Mouse (Mus musculus) liver, adult 2 months (tissue): ENCODE data around the gene Cyb5r1. TPM values are rescaled to one million over a fixed set of nuclear protein-coding genes. Genes with fewer than 3 reads are reported as not detected.

ENCODE experiments used
- DNase-seq: peaks from one replicate; pipeline ENCODE4 v3.0.0-alpha.2; 2011; ENCODE audit warnings: low read depth, low spot score; ENCODE audit errors: extremely low read depth
- H3K27ac ChIP-seq: fragments of 200-500 bp; replicated peaks from 2 replicates; pipeline ENCODE4 v1.5.1; 2012; ENCODE audit warnings: low read depth, mild to moderate bottlenecking, control low read depth, inconsistent platforms, low read length; ENCODE audit not compliant: insufficient read depth
- H3K27me3 ChIP-seq: fragments of 200-500 bp; 2 replicates; pipeline ENCODE4 v1.6.1; 2012; ENCODE audit warnings: mild to moderate bottlenecking, moderate library complexity, low read length, inconsistent platforms; ENCODE audit not compliant: control insufficient read depth, insufficient read depth
- H3K36me3 ChIP-seq: fragments of 200-500 bp; 2 replicates; pipeline ENCODE4 v1.6.1; 2012; ENCODE audit warnings: low read length, inconsistent platforms; ENCODE audit not compliant: control insufficient read depth, insufficient read depth
- H3K4me1 ChIP-seq: fragments of 200-500 bp; 2 replicates; pipeline ENCODE4 v1.6.1; 2011; ENCODE audit warnings: low read length; ENCODE audit not compliant: control insufficient read depth, insufficient read depth
- H3K4me3 ChIP-seq: fragments of 200-500 bp; 2 replicates; pipeline ENCODE4 v1.5.1; 2011; ENCODE audit warnings: low read depth, mild to moderate bottlenecking, control low read depth, low read length, moderate library complexity; ENCODE audit not compliant: insufficient read depth
- H3K79me2 ChIP-seq: fragments of 200-500 bp; 2 replicates; pipeline ENCODE4 v1.6.1; 2012; ENCODE audit warnings: inconsistent platforms, mild to moderate bottlenecking, low read length, moderate library complexity; ENCODE audit not compliant: control insufficient read depth, insufficient read depth
- H3K9ac ChIP-seq: fragments of 200-500 bp; 2 replicates; pipeline ENCODE4 v1.6.1; 2012; ENCODE audit warnings: low read depth, mild to moderate bottlenecking, control low read depth, inconsistent platforms, low read length
- CTCF ChIP-seq: fragments of 200-500 bp; IDR thresholded peaks from 2 replicates; pipeline ENCODE4 v1.5.1; 2011; ENCODE audit warnings: low read depth, low read length, control low read depth
- POLR2A ChIP-seq: fragments of 200-500 bp; IDR thresholded peaks from 2 replicates; pipeline ENCODE4 v1.6.1; 2011; ENCODE audit warnings: low read length, control low read depth; ENCODE audit not compliant: insufficient read depth; ENCODE audit errors: extremely low read depth
- WGBS: fragments of 180-500 bp; shearing (Covaris S2); methylation state at CpG from one replicate; pipeline ENCODE4 v1.1.7; 2018; 5-methylcytosine and 5-hydroxymethylcytosine counted together
- polyA plus RNA-seq: library from polyadenylated mRNA; depleted of rRNA; stranded (reverse); fragments of >200 nt; gene quantifications from 2 replicates; pipeline ENCODE4 v1.2.3, GENCODE M21; 2012
- total RNA-seq: library from RNA; depleted of rRNA; stranded (reverse); fragments of >200 nt; gene quantifications from 2 replicates; pipeline ENCODE4 v1.2.3, GENCODE M21; 2014

Cyb5r1 gene
- total and polyA plus RNA-seq, 2 experiments = 4.7 to 16.3 TPM

DNA sequence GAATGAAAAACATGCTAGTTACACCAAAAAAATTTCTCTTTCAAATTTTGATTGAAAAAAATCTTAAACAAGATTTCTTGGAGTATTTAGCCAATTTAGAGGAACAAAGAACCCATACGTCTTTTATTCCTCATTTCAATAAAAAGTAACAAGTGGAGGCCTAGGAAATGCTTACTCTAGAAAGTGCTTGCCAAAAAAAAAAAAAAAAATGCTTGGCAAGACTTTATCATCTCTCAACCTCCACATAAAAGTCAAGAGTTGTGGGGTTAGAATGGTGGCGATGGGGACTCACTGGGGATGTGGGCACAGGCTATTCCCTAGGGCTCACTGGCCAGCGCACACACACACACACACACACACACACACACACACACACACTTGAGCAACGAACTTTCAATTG is 42.2 kb upstream of the Cyb5r1 start:
- DNase-seq = no peak
- H3K27me3 ChIP-seq = no peaks in the 10 kb centered on the region
- H3K79me2 ChIP-seq = peaks cover 8% of the 10 kb centered on the region; the same call in 1 of the 2 replicates
- peaks cover 8% of the 10 kb centered on the region for H3K4me1 ChIP-seq
- peaks cover 13% of the 10 kb centered on the region for H3K36me3 ChIP-seq
- H3K27ac ChIP-seq = no peak overlapping the region
- no peak overlapping the region for H3K9ac ChIP-seq
- 82% methylated on average over 4 of the region's 4 CpGs for WGBS
- no peak for TF ChIP-seq POLR2A
- TF ChIP-seq CTCF = no peak
- H3K4me3 ChIP-seq = no peak overlapping the region

DNA sequence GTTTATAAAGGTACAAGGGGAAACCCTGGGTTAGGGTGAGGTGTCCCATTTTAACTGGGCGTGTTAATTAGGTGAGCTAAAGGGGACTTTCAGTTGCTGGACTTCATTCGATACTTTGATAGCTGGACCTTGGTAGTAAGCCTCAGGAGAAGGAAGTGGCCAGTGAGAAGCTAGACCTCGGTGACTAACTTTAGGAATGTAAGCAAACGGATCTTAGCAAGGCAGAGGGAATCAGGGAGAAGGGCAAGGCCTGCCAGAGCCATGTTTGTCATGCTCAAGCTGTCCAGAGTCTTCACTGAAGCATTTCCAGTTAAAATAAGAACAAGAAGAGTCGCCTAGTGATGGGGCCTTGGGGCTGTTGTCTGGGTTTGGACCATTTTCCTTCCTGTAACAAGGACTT is 39.9 kb upstream of the Cyb5r1 start:
- no peaks in the 10 kb centered on the region for H3K36me3 ChIP-seq
- TF ChIP-seq CTCF = no peak
- no peak for TF ChIP-seq POLR2A
- no peaks in the 10 kb centered on the region for H3K79me2 ChIP-seq
- no peaks in the 10 kb centered on the region for H3K27me3 ChIP-seq
- WGBS = 76% methylated on average over 5 of the region's 5 CpGs
- H3K9ac ChIP-seq = no peak overlapping the region
- no peak overlapping the region for H3K4me3 ChIP-seq
- DNase-seq = no peak
- no peak overlapping the region for H3K27ac ChIP-seq
- peaks cover 2% of the 10 kb centered on the region; the same call in 1 of the 2 replicates for H3K4me1 ChIP-seq

DNA sequence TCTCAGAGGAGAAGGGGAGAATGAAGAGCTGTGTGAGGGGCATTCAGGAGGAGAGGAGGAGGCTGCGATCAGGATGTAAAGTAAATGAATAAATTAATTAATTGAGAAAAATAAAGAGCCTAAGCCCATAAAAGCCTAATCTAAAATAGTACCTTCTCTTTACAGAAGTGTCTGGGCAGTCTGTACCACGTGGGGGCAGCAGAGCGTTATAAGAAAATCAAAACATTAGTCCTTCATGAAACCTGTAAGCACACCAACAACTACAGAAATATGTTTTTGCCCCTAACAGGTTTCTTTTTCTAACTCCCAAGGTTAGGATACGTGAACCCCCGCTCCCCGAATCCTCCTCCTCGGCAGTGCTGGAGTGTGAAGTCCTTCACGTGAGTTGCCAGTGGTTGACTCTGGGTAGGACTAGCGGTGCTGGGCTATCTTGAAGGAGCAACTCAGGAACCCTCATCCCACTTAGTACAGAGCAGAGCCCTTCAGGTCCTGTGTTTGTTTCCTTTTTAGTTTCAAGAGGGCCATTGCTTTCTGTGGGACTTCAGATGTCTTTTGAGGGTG is 36.5 kb upstream of the Cyb5r1 start:
- H3K36me3 ChIP-seq = no peaks in the 10 kb centered on the region
- no peak overlapping the region for H3K4me3 ChIP-seq
- no peaks in the 10 kb centered on the region for H3K79me2 ChIP-seq
- H3K27ac ChIP-seq = no peak overlapping the region
- H3K9ac ChIP-seq = no peak overlapping the region
- H3K4me1 ChIP-seq = no peaks in the 10 kb centered on the region
- no peaks in the 10 kb centered on the region for H3K27me3 ChIP-seq
- DNase-seq = peak; percentile 47
- WGBS = 56% methylated on average over 9 of the region's 9 CpGs
- TF ChIP-seq CTCF (peak; percentile 38), POLR2A (no peak)

DNA sequence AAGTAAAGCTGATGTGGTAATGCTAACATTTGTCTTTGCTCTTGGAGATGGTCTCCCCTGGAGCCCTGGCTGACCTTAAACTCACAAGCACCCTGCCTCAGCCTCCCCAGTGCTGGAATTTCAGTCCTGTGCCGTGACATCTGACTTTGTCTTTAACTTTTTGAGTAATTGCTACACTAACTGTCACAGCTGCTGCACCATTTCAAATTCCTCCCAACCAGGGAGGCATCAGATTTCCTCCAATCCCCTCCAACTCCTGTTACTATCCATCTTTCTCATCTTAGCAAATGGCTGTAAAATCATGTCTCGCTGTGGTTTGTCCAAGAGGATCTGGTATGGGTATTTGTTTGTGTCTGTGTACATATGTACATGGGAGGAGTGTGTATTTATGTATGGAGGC is 31.2 kb upstream of the Cyb5r1 start:
- Histone ChIP-seq H3K9ac (no peak overlapping the region), H3K27me3 (no peaks in the 10 kb centered on the region), H3K27ac (no peak overlapping the region), H3K4me1 (no peaks in the 10 kb centered on the region), H3K36me3 (no peaks in the 10 kb centered on the region), H3K79me2 (no peaks in the 10 kb centered on the region), H3K4me3 (no peak overlapping the region)
- no peak for DNase-seq
- WGBS = 77% methylated on average over 2 of the region's 2 CpGs
- no peak for TF ChIP-seq POLR2A
- TF ChIP-seq CTCF = no peak

DNA sequence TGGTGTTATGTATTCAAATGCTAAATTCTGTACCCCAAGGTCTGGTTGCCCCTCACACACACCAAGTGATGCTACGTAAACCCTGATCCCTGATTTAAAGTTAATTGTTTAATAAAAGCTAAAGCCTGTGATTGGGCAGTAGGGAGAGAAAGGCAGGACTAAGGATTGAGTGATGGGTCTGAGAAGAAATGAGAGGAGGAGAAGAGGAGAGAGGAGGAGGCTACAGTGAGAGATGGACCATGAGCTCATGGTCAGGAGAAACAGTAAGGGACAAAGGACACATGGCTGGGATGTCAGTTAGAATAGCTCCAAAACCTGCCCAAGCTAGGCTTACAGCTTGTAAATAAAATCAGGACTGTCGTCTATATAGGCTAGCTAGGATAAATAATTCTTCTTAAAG is 24.3 kb upstream of the Cyb5r1 start:
- DNase-seq = no peak
- Histone ChIP-seq H3K4me3 (no peak overlapping the region), H3K27me3 (0 out of 2 replicates have a peak, but pooled peaks cover 3% of the 10 kb centered on the region), H3K9ac (no peak overlapping the region), H3K79me2 (no peaks in the 10 kb centered on the region), H3K4me1 (peaks cover 4% of the 10 kb centered on the region; the same call in 1 of the 2 replicates), H3K36me3 (no peaks in the 10 kb centered on the region), H3K27ac (no peak overlapping the region)
- no peak for TF ChIP-seq POLR2A
- TF ChIP-seq CTCF = no peak
- WGBS = 84% methylated on average over 2 of the region's 2 CpGs

DNA sequence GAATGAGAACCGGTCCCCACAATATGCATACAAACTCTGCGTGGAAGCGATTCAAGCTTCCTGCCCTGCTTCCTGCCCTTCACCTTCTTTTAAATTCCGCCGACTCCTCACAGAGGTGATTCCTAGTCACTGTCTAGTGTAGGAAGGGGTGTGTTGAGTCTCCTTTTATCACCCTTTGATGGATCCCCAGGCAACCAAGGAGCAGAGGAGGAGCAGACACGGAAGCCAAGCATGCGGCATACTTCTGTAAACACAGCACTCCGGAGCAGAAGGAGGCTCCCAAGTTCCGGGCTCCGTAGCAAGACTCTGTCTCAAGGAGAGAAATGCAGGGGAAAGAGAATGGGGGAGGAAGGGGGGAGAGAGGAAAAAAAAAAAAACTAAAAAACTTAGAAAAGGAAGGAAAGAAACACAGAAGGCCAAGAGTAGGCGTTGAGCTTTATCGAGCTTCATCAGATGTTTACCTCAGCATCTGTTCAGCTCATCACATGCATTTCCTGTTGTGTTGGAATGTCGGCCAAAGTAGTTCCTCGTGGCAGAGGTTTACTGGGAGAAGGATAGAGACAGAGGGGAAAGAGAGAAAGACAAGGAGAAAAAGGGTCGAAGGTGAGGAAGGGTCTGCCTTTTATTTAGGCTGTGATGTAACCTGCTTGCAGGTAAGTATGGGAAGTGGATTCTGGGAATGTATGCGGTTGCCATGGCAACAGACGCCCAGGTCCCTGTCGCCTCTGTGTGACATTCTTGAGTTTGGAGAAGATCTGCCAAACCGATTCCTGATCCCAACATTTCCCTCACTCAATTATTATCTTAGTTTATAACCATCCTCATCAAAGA is 23.3 kb upstream of the Cyb5r1 start:
- Histone ChIP-seq H3K36me3 (no peaks in the 10 kb centered on the region), H3K79me2 (no peaks in the 10 kb centered on the region), H3K27ac (no peak overlapping the region), H3K4me3 (peak overlapping the region; percentile 33; the same call in 1 of the 2 replicates), H3K4me1 (peaks cover 4% of the 10 kb centered on the region; the same call in 1 of the 2 replicates), H3K9ac (no peak overlapping the region), H3K27me3 (0 out of 2 replicates have a peak, but pooled peaks cover 3% of the 10 kb centered on the region)
- no peak for TF ChIP-seq CTCF
- TF ChIP-seq POLR2A = no peak
- WGBS = 10% methylated on average over 19 of the region's 19 CpGs
- no peak for DNase-seq
